Mouse (Mus musculus) lung, postnatal 4 days (tissue): ENCODE measurements around the gene Sh2d3c.

ENCODE experiments used
- DNase-seq, 2 experiments: peaks; one replicate each; pipeline ENCODE4 v3.0.0; 2021

The Sh2d3c gene

GRCm38 (mm10) chr2:32699680-32700079, 21.2 kb upstream of the Sh2d3c start:
- no peak for DNase-seq

- DNase-seq: no peak
Measured at GRCm38 (mm10) chr2:32700966-32701743, 19.7 kb upstream of the Sh2d3c start.

GRCm38 (mm10) chr2:32703046-32703445, 17.8 kb upstream of the Sh2d3c start:
- DNase-seq: no peak

GRCm38 (mm10) chr2:32704021-32704421, 16.8 kb upstream of the Sh2d3c start, which contains the start of gene Fpgs:
Gene Fpgs, minus strand, starts transcription at chr2:32704145.
- no peak for DNase-seq

GRCm38 (mm10) chr2:32705018-32705417, 15.8 kb upstream of the Sh2d3c start:
- DNase-seq: no peak

DNA sequence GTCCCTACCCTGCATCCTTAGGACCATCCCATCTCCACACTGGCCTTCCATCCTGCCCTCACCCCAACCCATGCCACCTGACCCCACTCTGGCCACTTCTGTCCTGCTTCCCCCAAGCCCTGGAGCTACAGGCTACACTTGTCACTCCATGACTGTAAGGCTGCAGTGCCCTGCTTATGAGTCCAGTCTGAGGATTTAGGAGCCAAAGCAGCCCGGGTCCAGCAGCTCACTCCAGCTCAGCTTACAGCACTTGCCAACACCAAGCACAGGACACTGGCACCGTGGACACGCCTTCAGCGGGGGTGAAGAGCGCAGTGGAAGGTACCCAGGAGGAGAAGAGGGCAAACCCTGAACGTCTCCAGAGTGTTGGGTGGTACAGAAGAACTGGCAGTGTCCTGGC, 13.9 kb upstream of the Sh2d3c start:
- no peak for DNase-seq

DNA sequence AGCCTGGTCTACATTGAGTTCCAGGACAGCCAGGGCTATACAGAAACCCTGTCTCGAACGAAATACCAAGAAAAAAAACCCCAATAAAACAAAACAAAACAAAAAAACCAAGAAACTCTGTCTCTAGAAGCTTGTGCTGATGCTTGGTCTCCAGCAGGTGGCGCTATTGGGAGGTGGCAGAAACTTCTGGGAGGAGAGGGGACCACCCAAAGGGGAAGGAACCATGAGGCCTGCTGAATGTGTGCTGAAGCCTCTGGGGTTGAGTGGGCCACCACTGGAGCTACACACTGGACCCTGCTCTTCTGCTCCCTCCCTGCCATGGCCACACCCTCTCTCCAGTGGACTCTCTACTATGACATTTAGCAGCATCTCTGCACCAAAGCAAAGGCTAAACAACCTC, 12.2 kb upstream of the Sh2d3c start:
- peak; percentile 56 to 81 for DNase-seq

GRCm38 (mm10) chr2:32709521-32710137, 11.2 kb upstream of the Sh2d3c start:
- DNase-seq: no peak

DNA sequence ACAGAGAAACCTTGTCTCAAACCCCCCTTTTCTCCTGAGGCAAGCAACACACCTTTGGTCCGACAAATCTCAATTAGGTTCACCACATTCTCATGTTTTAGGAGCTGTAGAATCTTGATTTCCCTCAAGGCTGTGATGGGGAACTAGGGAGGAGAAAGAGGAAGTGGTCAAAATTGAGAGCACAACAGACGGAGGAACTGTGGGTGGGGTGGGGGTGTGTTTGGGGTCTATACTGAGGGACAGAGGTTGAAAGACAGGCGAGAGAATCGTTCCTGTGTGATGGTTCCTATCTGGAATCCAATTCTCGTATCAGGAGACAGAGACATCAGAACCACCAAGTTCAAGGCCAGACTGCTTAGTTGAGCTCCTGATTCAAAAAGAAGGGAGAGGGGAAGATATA, 10.4 kb upstream of the Sh2d3c start:
- DNase-seq: peak in 1 of 2 experiments; percentile 46

DNA sequence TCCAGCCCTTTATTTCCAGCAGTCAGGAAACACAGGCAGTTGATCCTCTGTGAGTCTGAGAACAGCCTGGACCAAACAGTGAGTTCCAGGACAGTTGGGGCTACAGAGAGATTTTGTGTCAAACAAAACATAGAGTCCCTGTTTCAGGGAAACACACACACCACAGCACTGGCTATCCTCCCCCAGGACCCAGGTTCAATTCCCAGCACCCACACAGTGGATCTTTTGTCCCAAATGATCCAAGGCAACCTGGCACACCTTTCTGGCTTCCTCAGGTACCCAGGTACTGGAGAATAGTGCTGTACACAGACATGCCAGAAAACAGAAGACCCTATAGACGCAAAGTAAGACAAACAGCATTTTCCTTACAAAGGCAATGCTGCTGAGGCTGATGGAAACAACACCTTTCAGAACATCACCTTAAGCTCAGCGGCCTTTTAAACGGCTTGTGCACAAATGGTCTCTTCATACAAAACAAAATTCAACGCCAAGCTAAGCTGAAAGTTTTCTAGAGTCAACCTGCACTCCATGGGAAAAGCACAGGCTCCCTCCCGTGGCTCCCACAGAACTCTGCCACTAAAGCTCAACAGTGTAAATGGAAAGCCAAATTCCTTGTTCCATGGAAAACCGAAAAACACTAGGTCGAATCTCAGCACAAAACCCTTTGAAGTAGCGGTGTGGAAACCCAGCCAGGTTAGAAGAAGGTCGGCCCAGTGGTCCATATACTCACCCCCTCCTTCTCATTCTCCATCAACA, 9.4 kb upstream of the Sh2d3c start:
- DNase-seq: no peak

DNA sequence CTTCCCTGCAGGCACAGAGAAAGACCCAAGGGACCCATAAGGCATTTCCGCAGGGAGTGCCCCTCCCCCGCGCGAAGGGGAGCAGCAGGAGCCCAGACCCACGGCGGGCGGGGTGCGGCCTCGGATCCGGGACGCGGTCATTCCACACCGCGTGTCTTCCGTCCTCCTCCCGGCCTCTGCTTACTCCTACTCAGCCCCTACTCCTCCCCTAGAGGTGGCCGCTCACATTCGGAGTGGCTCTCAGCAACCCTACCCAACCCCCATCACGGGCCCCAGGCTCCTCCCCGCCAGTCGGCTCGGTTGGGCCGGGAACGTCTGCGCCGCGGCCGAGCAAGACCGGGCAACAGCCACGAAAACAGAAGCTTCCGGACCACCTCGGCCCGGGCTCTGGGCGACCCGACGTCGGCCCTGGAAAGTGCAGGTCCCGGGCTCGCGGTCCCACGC, 8.7 kb upstream of the Sh2d3c start:
- DNase-seq: peak; percentile 82 to 86

DNA sequence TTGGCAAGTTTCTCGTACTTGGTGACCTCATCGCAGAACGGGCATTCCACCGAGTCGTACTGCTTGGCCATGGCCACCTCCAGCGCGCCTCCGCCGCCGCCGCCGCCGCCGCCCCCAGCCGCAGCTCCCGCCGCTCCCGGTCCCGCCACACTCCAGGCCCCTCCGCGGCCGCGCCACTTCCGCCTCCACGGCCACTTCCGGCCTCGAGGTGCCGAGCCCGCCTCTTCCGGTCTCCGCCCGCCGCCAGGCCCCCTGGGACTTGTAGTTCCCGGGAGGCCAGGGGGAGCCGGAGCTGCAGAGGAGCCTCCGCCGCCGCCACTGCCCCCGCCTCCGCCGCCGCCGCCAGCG, 8.3 kb upstream of the Sh2d3c start:
- peak; percentile 97 for DNase-seq

DNA sequence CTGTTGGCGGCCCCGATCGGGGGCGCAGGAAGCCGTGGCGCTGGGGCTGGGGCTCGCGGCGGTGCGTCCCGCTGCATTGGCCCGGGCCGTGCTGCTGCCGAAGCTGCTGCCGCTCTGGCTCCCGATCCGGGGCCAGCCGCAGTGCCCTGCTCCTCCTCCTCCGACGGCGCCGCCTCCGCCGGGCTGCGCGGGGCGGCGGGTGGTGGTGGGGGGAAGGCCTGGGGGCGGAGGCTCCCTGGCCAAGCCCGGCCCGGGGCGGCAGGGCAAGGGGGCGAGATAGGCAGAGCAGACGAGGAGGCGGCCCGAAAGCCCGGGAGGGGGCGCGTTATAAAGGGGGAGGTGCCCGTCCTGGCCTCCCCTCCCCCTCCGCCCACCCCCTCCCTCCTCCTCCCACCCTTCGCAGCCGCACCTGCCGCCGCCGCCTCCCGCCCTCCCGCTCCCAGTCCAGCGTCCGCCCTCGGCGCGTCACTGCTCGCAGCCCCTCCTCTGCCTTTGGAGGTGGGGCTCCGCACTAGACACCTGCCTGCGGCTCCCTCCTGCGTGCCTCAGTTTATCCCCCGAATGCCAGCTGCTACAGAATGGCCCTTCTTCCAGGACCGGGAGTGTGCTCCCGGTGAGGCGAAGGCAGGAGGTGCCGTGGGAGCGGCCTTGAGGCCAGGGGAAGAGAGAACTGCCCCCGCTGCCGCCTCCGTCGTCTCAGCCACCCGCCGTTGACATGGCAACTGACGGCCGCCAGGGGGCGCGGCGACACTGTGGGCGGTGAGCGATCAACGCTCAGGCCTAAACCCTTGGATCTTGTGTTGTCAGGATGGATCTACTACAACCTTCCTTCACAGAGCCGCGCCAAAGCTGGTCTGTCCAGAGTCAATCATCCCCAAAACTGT, 7.7 kb upstream of the Sh2d3c start, which contains the start of gene Cdk9:
TSS of gene Cdk9 (minus strand) at position 143 of the 884 bp plus-strand sequence.
- DNase-seq: peak; percentile 95 to 96

- no peak for DNase-seq
Measured at GRCm38 (mm10) chr2:32714117-32714986, 6.5 kb upstream of the Sh2d3c start.

- peak; percentile 67 to 75 for DNase-seq
Measured at GRCm38 (mm10) chr2:32714987-32715425, 5.8 kb upstream of the Sh2d3c start.

GRCm38 (mm10) chr2:32718761-32719160, 2.1 kb upstream of the Sh2d3c start:
- DNase-seq: no peak

DNA sequence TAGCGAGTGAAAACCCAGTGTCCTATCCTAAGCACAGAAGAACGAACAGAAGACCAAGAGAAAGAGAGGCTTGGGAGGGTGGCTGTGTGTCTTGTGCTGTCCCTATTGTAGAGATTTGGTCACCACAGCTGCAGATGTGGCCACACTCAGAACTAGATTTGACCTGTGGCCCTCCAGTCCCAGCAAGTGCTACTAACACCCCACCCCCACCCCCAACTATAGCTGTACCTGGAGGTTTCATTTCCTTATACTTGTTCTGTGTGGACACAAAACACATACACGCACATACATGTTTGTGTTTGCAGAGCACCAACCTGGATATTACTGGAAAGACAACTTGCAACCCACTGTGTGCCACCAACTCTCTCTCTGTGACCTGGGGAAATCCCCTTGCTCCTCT, 802 bp upstream of the Sh2d3c start:
- no peak for DNase-seq

DNA sequence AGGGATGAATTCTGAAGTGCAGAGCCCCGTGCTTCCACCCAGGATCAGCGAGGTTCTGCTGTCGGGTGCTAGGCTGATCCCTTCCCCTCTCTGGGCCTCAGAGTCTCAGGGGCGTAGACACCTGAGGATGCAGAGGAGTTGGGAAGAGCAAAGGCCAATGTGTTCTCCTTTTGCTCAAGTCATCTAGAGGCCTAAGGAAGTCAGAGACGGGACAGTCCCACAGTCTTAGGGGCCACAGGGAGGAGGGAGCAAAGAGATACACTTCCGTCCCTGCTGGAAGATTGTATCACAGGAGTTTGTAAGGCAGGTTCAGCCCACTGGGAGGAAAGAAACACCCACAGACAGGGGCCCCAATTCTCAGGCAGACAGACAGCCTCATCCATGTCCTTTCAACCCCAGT, 1.2 kb downstream of the Sh2d3c start:
- DNase-seq: no peak

DNA sequence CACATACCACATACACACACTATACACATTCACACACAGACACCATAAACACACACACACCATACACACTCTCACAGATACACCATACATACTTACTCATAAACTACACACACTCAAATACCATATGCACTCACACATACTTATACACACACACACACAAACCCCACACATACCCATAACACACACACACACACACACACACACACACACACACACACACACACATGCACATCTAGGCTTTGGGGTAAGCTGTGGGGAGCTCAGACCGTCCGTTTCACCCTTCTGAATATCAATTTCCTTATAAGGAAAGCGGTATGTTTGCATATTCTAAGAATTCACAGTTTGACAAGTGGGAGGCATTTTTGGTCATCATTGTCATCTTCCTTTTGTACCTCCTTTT, 1.7 kb downstream of the Sh2d3c start:
- no peak for DNase-seq

DNA sequence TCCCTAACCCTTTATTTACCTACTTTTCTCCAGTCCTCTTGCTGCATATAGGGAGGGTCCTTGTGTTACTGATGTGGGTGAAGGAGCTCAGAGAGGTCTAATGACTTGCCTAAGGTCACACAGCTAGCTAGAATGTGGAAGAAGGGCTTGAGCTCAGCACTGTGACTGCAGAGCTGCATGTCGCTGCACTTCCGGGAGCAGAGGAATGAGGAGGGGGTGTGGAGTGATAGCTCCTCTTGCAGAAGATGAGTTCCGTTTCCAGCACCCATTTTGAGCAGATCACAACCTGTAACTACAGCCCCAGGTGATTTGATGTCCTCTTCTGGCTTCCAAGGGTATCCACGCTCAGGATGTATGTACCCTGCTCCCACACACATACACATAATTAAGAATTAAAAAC, 3.3 kb downstream of the Sh2d3c start:
- DNase-seq: no peak
